Mouse (Mus musculus) CH12.LX (cell line): ENCODE data around the gene Naxe. TPM values are rescaled to one million over a fixed set of nuclear protein-coding genes. Genes with fewer than 3 reads are reported as not detected.

ENCODE experiments used
- DNase-seq: peaks from one replicate; pipeline ENCODE4 v3.0.0-alpha.2; 2013; ENCODE audit errors: extremely low read depth
- H3K27ac ChIP-seq: 2 replicates; pipeline ENCODE4 v1.5.1; 2012; ENCODE audit warnings: low read depth, mild to moderate bottlenecking, control low read depth, moderate library complexity; ENCODE audit not compliant: insufficient read depth
- H3K27me3 ChIP-seq: replicated peaks from 2 replicates; pipeline ENCODE3; 2012; ENCODE audit warnings: inconsistent platforms
- H3K36me3 ChIP-seq, 2 experiments: replicated peaks in 1 of 2; 2 replicates each; pipeline versions ENCODE3 to v1.6.1; 2012; ENCODE audit warnings: inconsistent platforms in 1 of 2, low read length in 1 of 2, mild to moderate bottlenecking in 1 of 2, mixed read lengths in 1 of 2, moderate library complexity in 1 of 2; ENCODE audit not compliant: control insufficient read depth in 1 of 2, insufficient read depth in 1 of 2
- H3K4me1 ChIP-seq, 2 experiments: 2 replicates each; pipeline ENCODE4 v1.6.1; 2012; ENCODE audit warnings: inconsistent platforms in 1 of 2, moderate library complexity in 1 of 2; ENCODE audit not compliant: insufficient read depth in 2 of 2, control insufficient read depth in 1 of 2
- H3K4me2 ChIP-seq: 2 replicates; pipeline ENCODE4 v1.6.1; 2012; ENCODE audit warnings: low read depth, mild to moderate bottlenecking, control low read depth; ENCODE audit not compliant: poor library complexity, insufficient read depth, severe bottlenecking
- H3K4me3 ChIP-seq, 3 experiments: fragments of 150-350 bp in 1 of 3; sonication (generic) in 1 of 3; replicated peaks in 1 of 3; 2 replicates each; pipeline versions ENCODE3 to v1.5.1; 2011 to 2012; ENCODE audit warnings: low read depth in 2 of 3, low read length in 2 of 3, mild to moderate bottlenecking in 2 of 3, moderate library complexity in 2 of 3, control low read depth in 1 of 3, improper control_type of control experiment in 1 of 3, inconsistent platforms in 1 of 3, mixed read lengths in 1 of 3; ENCODE audit not compliant: poor library complexity in 1 of 3
- H3K79me2 ChIP-seq: replicated peaks from 2 replicates; pipeline ENCODE4 v1.6.1; 2012; ENCODE audit warnings: mild to moderate bottlenecking, moderate library complexity; ENCODE audit not compliant: control insufficient read depth, poor library complexity, insufficient read depth, severe bottlenecking; ENCODE audit errors: extremely low read depth
- H3K9ac ChIP-seq: 2 replicates; pipeline ENCODE4 v1.6.1; 2012; ENCODE audit warnings: low read depth, mild to moderate bottlenecking, control low read depth, moderate library complexity; ENCODE audit not compliant: insufficient read depth
- H3K9me3 ChIP-seq: replicated peaks from 2 replicates; pipeline ENCODE3; 2012; ENCODE audit warnings: low read length, inconsistent platforms, mixed read lengths
- CHD1 ChIP-seq: IDR thresholded peaks from 2 replicates; pipeline ENCODE4 v1.6.1; 2012; ENCODE audit warnings: low read depth, low read length, improper control_type of control experiment, inconsistent platforms
- CTCF ChIP-seq, 2 experiments: IDR thresholded peaks in 1 of 2; conservative IDR thresholded peaks in 1 of 2; 2 replicates each; pipeline ENCODE4 v1.5.1; 2011 to 2012; ENCODE audit warnings: low read depth in 2 of 2, low read length in 2 of 2, improper control_type of control experiment in 1 of 2, inconsistent platforms in 1 of 2, mild to moderate bottlenecking in 1 of 2, moderate library complexity in 1 of 2
- ETS1 ChIP-seq: conservative IDR thresholded peaks from 2 replicates; pipeline ENCODE4 v1.6.1; 2012; ENCODE audit warnings: low read depth, mild to moderate bottlenecking, inconsistent platforms, low read length, improper control_type of control experiment, moderate library complexity
- GABPA ChIP-seq: IDR thresholded peaks from 2 replicates; pipeline ENCODE4 v1.6.1; 2012; ENCODE audit warnings: low read depth, low read length, improper control_type of control experiment, inconsistent platforms; ENCODE audit not compliant: insufficient replicate concordance
- JUN ChIP-seq: IDR thresholded peaks from 2 replicates; pipeline ENCODE4 v1.6.1; 2011; ENCODE audit warnings: low read depth, mild to moderate bottlenecking, low read length, improper control_type of control experiment, moderate library complexity; ENCODE audit not compliant: insufficient read depth
- JUND ChIP-seq: conservative IDR thresholded peaks from 2 replicates; pipeline ENCODE4 v1.6.1; 2011; ENCODE audit warnings: low read depth, low read length, improper control_type of control experiment
- KAT2A ChIP-seq: IDR thresholded peaks from 2 replicates; pipeline ENCODE4 v1.6.1; 2012; ENCODE audit warnings: low read length, improper control_type of control experiment, inconsistent platforms; ENCODE audit not compliant: insufficient replicate concordance
- MAX ChIP-seq: IDR thresholded peaks from 2 replicates; pipeline ENCODE4 v1.6.1; 2011; ENCODE audit warnings: low read length, improper control_type of control experiment
- NELFE ChIP-seq: IDR thresholded peaks from 2 replicates; pipeline ENCODE4 v1.6.1; 2011; ENCODE audit warnings: low read depth, low read length, improper control_type of control experiment
- NRF1 ChIP-seq: IDR thresholded peaks from 2 replicates; pipeline ENCODE4 v1.6.1; 2014; ENCODE audit warnings: low read depth, mild to moderate bottlenecking, inconsistent platforms, low read length, improper control_type of control experiment, moderate library complexity
- PAX5 ChIP-seq: IDR thresholded peaks from 2 replicates; pipeline ENCODE4 v1.6.1; 2012; ENCODE audit warnings: low read length, inconsistent platforms, mixed read lengths
- POLR2AphosphoS2 ChIP-seq: IDR thresholded peaks from 2 replicates; pipeline ENCODE4 v1.6.1; 2011; ENCODE audit warnings: low read depth, low read length, improper control_type of control experiment
- RAD21 ChIP-seq: IDR thresholded peaks from 2 replicates; pipeline ENCODE4 v1.6.1; 2011; ENCODE audit warnings: low read depth, mild to moderate bottlenecking, low read length, improper control_type of control experiment, moderate library complexity
- RCOR1 ChIP-seq: conservative IDR thresholded peaks from 2 replicates; pipeline ENCODE4 v1.6.1; 2012; ENCODE audit warnings: low read depth, mild to moderate bottlenecking, inconsistent platforms, low read length, improper control_type of control experiment
- SIN3A ChIP-seq: IDR thresholded peaks from 2 replicates; pipeline ENCODE4 v1.6.1; 2012; ENCODE audit warnings: low read length, improper control_type of control experiment, inconsistent platforms
- TCF12 ChIP-seq: IDR thresholded peaks from 2 replicates; pipeline ENCODE4 v1.6.1; 2014; ENCODE audit warnings: low read depth, mild to moderate bottlenecking, inconsistent platforms, low read length, improper control_type of control experiment
- USF1 ChIP-seq: IDR thresholded peaks from 2 replicates; pipeline ENCODE4 v1.6.1; 2014; ENCODE audit warnings: low read depth, mild to moderate bottlenecking, inconsistent platforms, low read length, improper control_type of control experiment
- USF2 ChIP-seq: conservative IDR thresholded peaks from 2 replicates; pipeline ENCODE4 v1.6.1; 2011; ENCODE audit warnings: low read depth, low read length, improper control_type of control experiment
- ZNF384 ChIP-seq: IDR thresholded peaks from 2 replicates; pipeline ENCODE4 v1.6.1; 2012; ENCODE audit warnings: low read depth, low read length, improper control_type of control experiment, inconsistent platforms
- dilution Hi-C: fragments of 300-500 bp; cut with MboI; formaldehyde crosslinking; loops from 2 replicates; pipeline ENCODE4 v1.14.3; 2020; ENCODE audit warnings: low sequenced_read_pairs; ENCODE audit not compliant: extremely low pct_unique_long_range_greater_than_20kb, extremely low pct_ligation_motif_present
- in situ Hi-C: fragments of 300-500 bp; cut with MboI; formaldehyde crosslinking; loops from 3 replicates; pipeline ENCODE4 v1.14.3; 2019; ENCODE audit warnings: low sequenced_read_pairs, low pct_ligation_motif_present, low pct_unique_long_range_greater_than_20kb, mixed read lengths
- polyA plus RNA-seq: library from polyadenylated mRNA; unstranded; fragments of >175 nt; gene quantifications from 2 replicates; pipeline ENCODE4 v1.2.1, GENCODE M21; 2012; ENCODE audit warnings: low read depth; ENCODE audit not compliant: insufficient read length
- total RNA-seq, 2 experiments: library from RNA; depleted of rRNA; stranded (reverse); fragments of 300-350 nt in 1 of 2; fragments of >200 nt in 1 of 2; gene quantifications; 2 replicates each; pipeline ENCODE4 v1.2.3; 2012 to 2014

Gene Naxe
- total and polyA plus RNA-seq, 3 experiments, result 65.6 to 124 (median 91.3) TPM

- peak overlapping the region; percentile 58 for H3K4me2 ChIP-seq
- H3K9ac ChIP-seq, result no peak overlapping the region; the same call in 1 of the 2 replicates
- H3K36me3 ChIP-seq, result peaks cover 42 to 52% of the 10 kb centered on the region in 2 experiments
- peaks cover 5% of the 10 kb centered on the region for H3K27me3 ChIP-seq
- dilution Hi-C loops (no loop called here), in situ Hi-C loops (no loop called here)
- no peaks in the 10 kb centered on the region for H3K9me3 ChIP-seq
- H3K4me3 ChIP-seq, result peak overlapping the region in 1 of 3 experiments; percentile 7
- TF ChIP-seq NRF1 (no peak), JUN (no peak), ETS1 (no peak), POLR2AphosphoS2 (0 out of 2 replicates have a peak, but pooled peaks have one; percentile 1), KAT2A (no peak), RAD21 (no peak), TCF12 (no peak)
- H3K79me2 ChIP-seq, result no peaks in the 10 kb centered on the region
- H3K4me1 ChIP-seq, result peaks cover 4 to 20% of the 10 kb centered on the region in 2 experiments
- no peak overlapping the region for H3K27ac ChIP-seq
- DNase-seq, result no peak
These were observed 1.3 kb downstream of the Naxe start for GRCm38 (mm10) chr3:88057030-88057429.

GRCm38 (mm10) chr3:88049532-88049931 lies 8.8 kb downstream of the Naxe start:
- dilution Hi-C loops, result no loop called here

More at GRCm38 (mm10) chr3:88049532-88049931, 8.8 kb downstream of the Naxe start:
- in situ Hi-C loops, result no loop called here
- H3K27me3 ChIP-seq, result no peaks in the 10 kb centered on the region
- DNase-seq, result no peak
- H3K4me3 ChIP-seq, result no peak overlapping the region
- peaks cover 59 to 90% of the 10 kb centered on the region in 2 experiments for H3K36me3 ChIP-seq
- peaks cover 3 to 10% of the 10 kb centered on the region in 2 experiments; a peak in 2 of 4 replicates for H3K4me1 ChIP-seq
- H3K9ac ChIP-seq, result no peak overlapping the region
- no peaks in the 10 kb centered on the region for H3K9me3 ChIP-seq
- TF ChIP-seq CTCF (conservative IDR thresholded peaks at IDR 0.05 in 1 of 2, IDR thresholded peaks at IDR 0.05 in 1 of 2; ENCODE audit: low read depth in 2 of 2, low read length in 2 of 2) (no peak), JUND (no peak), KAT2A (no peak), ETS1 (no peak), NELFE (no peak), ZNF384 (no peak), PAX5 (no peak), USF2 (no peak), MAX (no peak), GABPA (no peak), TCF12 (no peak), CHD1 (no peak), RCOR1 (no peak), USF1 (no peak), SIN3A (no peak)
- no peak overlapping the region for H3K27ac ChIP-seq
- no peak overlapping the region for H3K4me2 ChIP-seq
- H3K79me2 ChIP-seq, result peaks cover 54% of the 10 kb centered on the region
